In genomic region chr16:33903664-33904441, GRCm38 (mm10) we compare ENCODE assay signal across 13 mouse cellular contexts.
DNase-seq lines count a peak whose midpoint lies in the region; TF ChIP-seq lines count a peak whose summit lies in the region.
"Had no signal": no experiment of that assay in that cellular context is flagged by ENCODE, and none has a peak within 500 bp of the region (broad histone marks: within the 10 kb centered on the region; RNA-seq: fewer than 3 reads in every experiment).

No protein-coding gene starts in this region.

- no peak overlapping the region; the same call in 1 of the 2 replicates for H3K4me3 ChIP-seq in heart, embryonic 10.5 days
- H3K4me3 ChIP-seq in embryonic fibroblast, embryonic 13.5 days (ENCODE audit: insufficient read depth, low read length), result no peak overlapping the region
- H3K4me3 ChIP-seq: heart, adult 2 months; midbrain, embryonic 13.5 days had no signal

- H3K36me3 ChIP-seq in heart, embryonic 10.5 days, result peaks cover 21% of the 10 kb centered on the region
- H3K36me3 ChIP-seq: midbrain, embryonic 13.5 days had no signal

- peaks cover 23% of the 10 kb centered on the region for H3K4me1 ChIP-seq in heart, embryonic 10.5 days
- peaks cover 9% of the 10 kb centered on the region for H3K4me1 ChIP-seq in embryonic fibroblast, embryonic 13.5 days (ENCODE audit: control insufficient read depth, insufficient read depth, low read length)
- H3K4me1 ChIP-seq: midbrain, embryonic 13.5 days had no signal

- DNase-seq in heart, embryonic 10.5 days (ENCODE audit: low spot score), result no peak
- DNase-seq in heart, adult 18-20 months, result no peak
- DNase-seq in thymus, postnatal 0 days (ENCODE audit: low spot score), result peak; percentile 10
- DNase-seq in thymus, postnatal 10 days (ENCODE audit: low spot score in 2 of 2), result no peak
- DNase-seq in left cerebral cortex, adult 8-10 months (ENCODE audit: low spot score in 2 of 2), result no peak
- no peak for DNase-seq in ovary, postnatal 36 days (ENCODE audit: low spot score)
- DNase-seq in left cerebral cortex, postnatal 10 days (ENCODE audit: extremely low spot score in 1 of 2, low spot score in 2 of 2), result no peak
- DNase-seq: cerebellum, postnatal 36 days; heart, adult 2 months; left cerebral cortex, postnatal 4 days had no signal

- H3K27ac ChIP-seq in heart, embryonic 10.5 days, result peak overlapping the region; percentile 76
- peak overlapping the region; percentile 44 for H3K27ac ChIP-seq in embryonic fibroblast, embryonic 13.5 days (ENCODE audit: insufficient read depth, low read length)
- H3K27ac ChIP-seq: heart, adult 2 months; kidney, postnatal 0 days; midbrain, embryonic 13.5 days had no signal

- TF ChIP-seq POLR2A in embryonic fibroblast, embryonic 13.5 days (IDR thresholded peaks at IDR 0.05; ENCODE audit: low read depth, low read length), result no peak

- no peak for TF ChIP-seq CTCF in embryonic fibroblast, embryonic 13.5 days (IDR thresholded peaks at IDR 0.05; ENCODE audit: borderline replicate concordance, insufficient read depth, low read length)

- no peaks in the 10 kb centered on the region for H3K9me3 ChIP-seq in heart, embryonic 10.5 days
- H3K9me3 ChIP-seq: midbrain, embryonic 13.5 days had no signal

- WGBS in heart, embryonic 10.5 days, result 51% methylated on average over 11 of the region's 11 CpGs

- H3K27me3 ChIP-seq in heart, embryonic 10.5 days (ENCODE audit: insufficient read depth, poor library complexity, severe bottlenecking), result no peaks in the 10 kb centered on the region
- H3K27me3 ChIP-seq: midbrain, embryonic 13.5 days had no signal

- intact Hi-C loops in left cerebral cortex, postnatal 10 days (cut with DNase I), result no loop called here
